Mouse (Mus musculus): ENCODE measurements around the gene Casp6.

GRCm38 (mm10) chr3:129925861-129926260 is 24.6 kb downstream of the Casp6 start:
- no peak for TF ChIP-seq EP300 (IDR thresholded peaks at IDR 0.05; ENCODE audit: insufficient read depth, low read depth, low read length)
- TF ChIP-seq CTCF (IDR thresholded peaks at IDR 0.05) = no peak

All from heart, adult 2 months (tissue).